Mouse (Mus musculus) myocyte (in vitro differentiated cells): ENCODE data around the gene Copg2.

Experiments used
- E2F4 ChIP-seq: IDR thresholded peaks from one replicate; pipeline ENCODE4 v1.6.1; 2011; ENCODE audit warnings: mild to moderate bottlenecking, control low read depth, moderate library complexity; ENCODE audit not compliant: insufficient read depth
- MAX ChIP-seq: IDR thresholded peaks from one replicate; pipeline ENCODE4 v1.6.1; 2011; ENCODE audit warnings: low read depth, mild to moderate bottlenecking, control low read depth
- MYOD1 ChIP-seq, 3 experiments: IDR thresholded peaks; one replicate each; pipeline ENCODE4 v1.6.1; 2011; ENCODE audit warnings: control low read depth in 2 of 3, low read depth in 2 of 3, mild to moderate bottlenecking in 2 of 3, moderate library complexity in 1 of 3; ENCODE audit not compliant: insufficient read length in 2 of 3, control insufficient read depth in 1 of 3
- MYOG ChIP-seq, 3 experiments: IDR thresholded peaks; one replicate each; pipeline ENCODE4 v1.6.1; 2011; ENCODE audit warnings: control low read depth in 2 of 3, low read depth in 2 of 3, mild to moderate bottlenecking in 2 of 3; ENCODE audit not compliant: insufficient read length in 2 of 3, control insufficient read depth in 1 of 3, insufficient read depth in 1 of 3
- POLR2A ChIP-seq: IDR thresholded peaks from one replicate; pipeline ENCODE4 v1.6.1; 2011; ENCODE audit warnings: low read depth, mild to moderate bottlenecking, control low read depth, moderate library complexity; ENCODE audit not compliant: insufficient read length
- TCF3 ChIP-seq: IDR thresholded peaks from one replicate; pipeline ENCODE4 v1.6.1; 2011; ENCODE audit warnings: low read depth, control low read depth; ENCODE audit not compliant: insufficient read length

GRCm38 (mm10) chr6:30749892-30750291, 146.7 kb downstream of the Copg2 start:
- TF ChIP-seq POLR2A (no peak), TCF3 (no peak), MAX (no peak), MYOG (IDR thresholded peaks at IDR 0.05; ENCODE audit: control insufficient read depth in 1 of 3, insufficient read depth in 1 of 3, insufficient read length in 2 of 3, low read depth in 2 of 3) (no peak), E2F4 (no peak), MYOD1 (IDR thresholded peaks at IDR 0.05; ENCODE audit: control insufficient read depth in 1 of 3, insufficient read length in 2 of 3, low read depth in 2 of 3) (no peak)
